Mouse (Mus musculus): Measurements from ENCODE around the gene Paf1.

- TF ChIP-seq CTCF (IDR thresholded peaks at IDR 0.05; ENCODE audit: low read depth, low read length), result no peak
- TF ChIP-seq POLR2A (IDR thresholded peaks at IDR 0.05; ENCODE audit: extremely low read depth, insufficient read depth, low read length), result no peak
These were observed 32.9 kb upstream of the Paf1 start for GRCm38 (mm10) chr7:28359854-28360253.
